Comparison of ENCODE assay signal across 7 mouse cellular contexts in the genomic region with DNA sequence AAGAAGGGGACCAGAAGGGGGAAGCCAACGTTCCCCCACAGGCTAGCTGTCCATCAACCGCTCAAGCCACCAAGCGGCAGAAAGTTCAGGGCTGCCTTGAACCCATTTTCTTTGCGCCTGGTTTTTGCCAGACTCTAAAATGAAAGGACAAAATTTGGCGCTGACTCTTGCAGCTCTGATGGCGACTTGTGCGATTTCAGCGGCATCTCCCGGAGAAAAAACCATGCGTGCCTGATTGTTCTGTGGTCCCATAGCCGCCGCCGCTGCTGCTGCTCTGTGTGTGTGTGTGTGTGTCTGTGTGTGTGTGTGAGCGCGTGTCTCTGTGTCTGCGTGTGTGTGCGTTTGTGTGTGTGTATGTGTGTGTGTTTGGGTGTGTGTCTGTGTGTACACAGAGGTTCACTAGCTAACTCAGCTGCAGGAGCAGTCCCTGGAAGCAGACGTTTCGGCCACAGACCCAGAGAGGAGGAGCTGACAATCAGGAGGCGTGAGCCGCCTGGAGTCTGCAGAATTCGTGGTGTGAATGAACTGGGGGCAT. TPM values are rescaled to one million over a fixed set of nuclear protein-coding genes. Genes with fewer than 3 reads are reported as not detected.
DNase-seq lines count a peak whose midpoint lies in the region; ATAC-seq and TF ChIP-seq lines count a peak whose summit lies in the region.

No protein-coding gene starts in this region.

- peak; percentile 72 for DNase-seq in MN1 (ENCODE audit: low spot score)
- peak; percentile 79 for DNase-seq in adrenal gland, adult 2 months
- peak; percentile 82 for DNase-seq in limb, embryonic 11.5 days (ENCODE audit: low spot score)
- DNase-seq in midbrain, postnatal 0 days (ENCODE audit: low spot score) = peak; percentile 62
- DNase-seq in thymus, postnatal 4 days = no peak

- H3K4me2 ChIP-seq in forebrain, embryonic 16.5 days (ENCODE audit: low read length) = peak overlapping the region; percentile 96
- H3K4me2 ChIP-seq in hindbrain, embryonic 12.5 days (replicated peaks) = peak overlapping the region; percentile 87
- peak overlapping the region; percentile 96 for H3K4me2 ChIP-seq in limb, embryonic 11.5 days (ENCODE audit: low read depth, severe bottlenecking)
- H3K4me2 ChIP-seq in midbrain, postnatal 0 days (ENCODE audit: low read depth, low read length, poor library complexity, severe bottlenecking) = peak overlapping the region; percentile 92

- H3K9ac ChIP-seq in forebrain, embryonic 16.5 days (replicated peaks; ENCODE audit: low read depth, low read length) = peak overlapping the region; percentile 63
- H3K9ac ChIP-seq in hindbrain, embryonic 12.5 days = peak overlapping the region; percentile 83
- H3K9ac ChIP-seq in limb, embryonic 11.5 days (ENCODE audit: low read length) = peak overlapping the region; percentile 97
- H3K9ac ChIP-seq in midbrain, postnatal 0 days (replicated peaks; ENCODE audit: low read length, poor library complexity, severe bottlenecking) = peak overlapping the region; percentile 54

- no peak for TF ChIP-seq CTCF in midbrain, postnatal 0 days (IDR thresholded peaks at IDR 0.05)

- H3K27ac ChIP-seq in forebrain, embryonic 16.5 days (ENCODE audit: low read length) = peak overlapping the region; percentile 49
- H3K27ac ChIP-seq in hindbrain, embryonic 12.5 days = peak overlapping the region; percentile 89
- H3K27ac ChIP-seq in limb, embryonic 11.5 days (replicated peaks; ENCODE audit: low read depth, low read length) = peak overlapping the region; percentile 99
- H3K27ac ChIP-seq in midbrain, postnatal 0 days (ENCODE audit: low read depth, low read length) = peak overlapping the region; percentile 62

- peak overlapping the region; percentile 55 for H3K4me3 ChIP-seq in forebrain, embryonic 16.5 days (replicated peaks; ENCODE audit: low read length)
- H3K4me3 ChIP-seq in hindbrain, embryonic 12.5 days = peak overlapping the region; percentile 65
- peak overlapping the region; percentile 94 for H3K4me3 ChIP-seq in limb, embryonic 11.5 days (ENCODE audit: low read depth, low read length)
- peak overlapping the region; percentile 54 for H3K4me3 ChIP-seq in midbrain, postnatal 0 days (ENCODE audit: low read depth, low read length)

- no peaks in the 10 kb centered on the region for H3K9me3 ChIP-seq in forebrain, embryonic 16.5 days (ENCODE audit: control insufficient read depth, low read length)
- H3K9me3 ChIP-seq in hindbrain, embryonic 12.5 days (replicated peaks) = no peaks in the 10 kb centered on the region
- H3K9me3 ChIP-seq in limb, embryonic 11.5 days (ENCODE audit: control insufficient read depth, low read length) = no peaks in the 10 kb centered on the region
- H3K9me3 ChIP-seq in midbrain, postnatal 0 days (ENCODE audit: low read length) = no peaks in the 10 kb centered on the region

- 0% methylated on average over 22 of the region's 22 CpGs for WGBS in forebrain, embryonic 16.5 days
- WGBS in hindbrain, embryonic 12.5 days = under 1% methylated on average over 22 of the region's 22 CpGs
- WGBS in limb, embryonic 11.5 days = under 1% methylated on average over 22 of the region's 22 CpGs
- 0% methylated on average over 22 of the region's 22 CpGs for WGBS in midbrain, postnatal 0 days

- H3K27me3 ChIP-seq in forebrain, embryonic 16.5 days (replicated peaks; ENCODE audit: control insufficient read depth, insufficient read depth, low read length) = peaks cover 36% of the 10 kb centered on the region
- H3K27me3 ChIP-seq in hindbrain, embryonic 12.5 days = peaks cover 31% of the 10 kb centered on the region
- 0 out of 2 replicates have a peak, but pooled peaks cover 2% of the 10 kb centered on the region for H3K27me3 ChIP-seq in limb, embryonic 11.5 days (ENCODE audit: control insufficient read depth, insufficient read depth, low read length)
- H3K27me3 ChIP-seq in midbrain, postnatal 0 days (ENCODE audit: insufficient read depth, low read length) = peaks cover 36% of the 10 kb centered on the region

- H3K36me3 ChIP-seq in forebrain, embryonic 16.5 days (ENCODE audit: control insufficient read depth, insufficient read depth) = no peaks in the 10 kb centered on the region
- H3K36me3 ChIP-seq in hindbrain, embryonic 12.5 days = no peaks in the 10 kb centered on the region
- H3K36me3 ChIP-seq in limb, embryonic 11.5 days (ENCODE audit: control insufficient read depth, insufficient read depth, low read length) = no peaks in the 10 kb centered on the region
- H3K36me3 ChIP-seq in midbrain, postnatal 0 days (ENCODE audit: insufficient read depth, low read length) = no peaks in the 10 kb centered on the region

- ATAC-seq in forebrain, embryonic 16.5 days = peak; percentile 48
- peak; percentile 48 for ATAC-seq in hindbrain, embryonic 12.5 days (ENCODE audit: low FRiP score)
- 0 out of 2 replicates have a peak, but pooled peaks have one; percentile 20 for ATAC-seq in limb, embryonic 11.5 days (ENCODE audit: insufficient number of reproducible peaks, low FRiP score, low TSS enrichment, low read depth)
- ATAC-seq in midbrain, postnatal 0 days (ENCODE audit: low FRiP score) = peak; percentile 55; the same call in 1 of the 2 replicates

- peaks cover 45% of the 10 kb centered on the region for H3K4me1 ChIP-seq in forebrain, embryonic 16.5 days (replicated peaks; ENCODE audit: control insufficient read depth, insufficient read depth, low read length)
- peaks cover 36% of the 10 kb centered on the region for H3K4me1 ChIP-seq in hindbrain, embryonic 12.5 days
- H3K4me1 ChIP-seq in limb, embryonic 11.5 days (ENCODE audit: control insufficient read depth, insufficient read depth, low read length) = peaks cover 36% of the 10 kb centered on the region
- H3K4me1 ChIP-seq in midbrain, postnatal 0 days (ENCODE audit: insufficient read depth, low read length) = 0 out of 2 replicates have a peak, but pooled peaks cover 2% of the 10 kb centered on the region

RNA-seq across cellular contexts. Expression of a gene that starts 0.6 kb away (rescaled TPM):
- 10 to 100 TPM; 35.0 to 51.3 TPM for total RNA-seq in adrenal gland, adult 2 months (2021)
- polyA plus RNA-seq in adrenal gland, adult 2 months (2012; rRNA removed) = 79.8 and 92.9 TPM in 2 replicates
- polyA plus RNA-seq in forebrain, embryonic 16.5 days (2015; fragmentation: Nextera tagmentation; extraction: Ambion mirVana) = 11.8 and 12.0 TPM in 2 replicates
- polyA plus RNA-seq in hindbrain, embryonic 12.5 days (2016; fragmentation: Nextera tagmentation; extraction: Ambion mirVana) = 55.4 and 72.7 TPM in 2 replicates
- polyA plus RNA-seq in limb, embryonic 11.5 days (2014; fragmentation: Nextera tagmentation; extraction: Ambion mirVana) = 110 and 115 TPM in 2 replicates
- 14.7 and 15.9 TPM in 2 replicates for total RNA-seq in midbrain, postnatal 0 days (2014; rRNA removed)
- polyA plus RNA-seq in midbrain, postnatal 0 days (2015; fragmentation: Nextera tagmentation; extraction: Ambion mirVana) = 10.0 and 11.2 TPM in 2 replicates

Comparison
In these comparisons a context has a peak if more than half of its experiments do, and no peak if none do; other contexts are left out.
1. H3K27ac ChIP-seq: peak in every context shown above with its lines; median percentile 99 in limb, embryonic 11.5 days; 89 in hindbrain, embryonic 12.5 days; 62 in midbrain, postnatal 0 days; 49 in forebrain, embryonic 16.5 days.